Mouse (Mus musculus) olfactory bulb, adult 2 months (tissue): ENCODE measurements around the gene Grpel1.

Source experiments
- CTCF ChIP-seq: fragments of 200-500 bp; IDR thresholded peaks from 2 replicates; pipeline ENCODE4 v1.5.1; 2012; ENCODE audit warnings: low read depth, mild to moderate bottlenecking, low read length, moderate library complexity; ENCODE audit not compliant: insufficient read depth
- POLR2A ChIP-seq: fragments of 200-500 bp; IDR thresholded peaks from 2 replicates; pipeline ENCODE4 v1.6.1; 2012; ENCODE audit warnings: mild to moderate bottlenecking, low read depth, low read length, moderate library complexity; ENCODE audit not compliant: insufficient read depth

DNA sequence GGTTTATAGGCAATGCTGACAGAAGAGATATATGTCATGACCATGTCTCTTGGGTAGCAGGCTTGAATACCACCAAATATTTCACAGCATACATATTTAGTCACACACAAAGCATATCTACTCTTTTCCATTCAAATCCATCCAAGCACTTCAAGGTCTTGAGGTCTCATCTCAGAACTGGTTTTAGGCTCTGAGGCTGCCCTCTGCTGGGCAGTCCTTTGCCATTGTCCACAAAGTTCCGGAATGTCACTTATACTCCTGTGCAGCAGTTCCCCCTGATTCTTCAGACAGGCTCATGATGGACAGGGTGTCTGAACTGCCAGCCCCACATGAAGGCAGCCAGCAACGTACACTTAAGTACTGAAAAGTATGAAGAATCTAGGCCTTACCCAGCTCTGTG, 24.4 kb downstream of the Grpel1 start:
- TF ChIP-seq POLR2A (no peak), CTCF (no peak)
